Mouse (Mus musculus) lung, embryonic 14.5 days (tissue): ENCODE results near the gene Spock2. TPM values are rescaled to one million over a fixed set of nuclear protein-coding genes. Genes with fewer than 3 reads are reported as not detected.
"Not testable (repeated sequence)": the region's sequence is repeated elsewhere in the genome, so short reads cannot be mapped to it uniquely, and the experiment has no call there.

ENCODE experiments used
- ATAC-seq: fragments of 200-750 bp; cut with Nextera tagmentation; 2 replicates; pipeline ENCODE4 v1.8.0; 2017; ENCODE audit warnings: mild to moderate bottlenecking, moderate TSS enrichment, moderate library complexity; ENCODE audit not compliant: insufficient read depth
- DNase-seq: peaks from one replicate; pipeline ENCODE4 v3.0.0-alpha.2; 2015
- H3K27ac ChIP-seq: fragments of 300-500 bp; sonication (generic); 2 replicates; pipeline ENCODE4 v1.5.1; 2014; ENCODE audit warnings: low read depth, mild to moderate bottlenecking, moderate library complexity
- H3K27me3 ChIP-seq: fragments of 300-500 bp; sonication (generic); 2 replicates; pipeline ENCODE4 v1.6.1; 2014; ENCODE audit warnings: low read length, control low read depth; ENCODE audit not compliant: insufficient read depth
- H3K36me3 ChIP-seq: fragments of 300-500 bp; sonication (generic); 2 replicates; pipeline ENCODE4 v1.6.1; 2014; ENCODE audit warnings: control low read depth; ENCODE audit not compliant: insufficient read depth
- H3K4me1 ChIP-seq: fragments of 300-500 bp; sonication (generic); 2 replicates; pipeline ENCODE4 v1.6.1; 2014; ENCODE audit warnings: antibody characterized with exemption, control low read depth; ENCODE audit not compliant: insufficient read depth
- H3K4me2 ChIP-seq: fragments of 300-500 bp; sonication (generic); 2 replicates; pipeline ENCODE4 v1.6.1; 2014; ENCODE audit warnings: mild to moderate bottlenecking
- H3K4me3 ChIP-seq: fragments of 300-500 bp; sonication (generic); 2 replicates; pipeline ENCODE4 v1.5.1; 2014; ENCODE audit warnings: low read depth, low read length
- H3K9ac ChIP-seq: fragments of 300-500 bp; sonication (generic); 2 replicates; pipeline ENCODE4 v1.6.1; 2014
- H3K9me3 ChIP-seq: fragments of 300-500 bp; sonication (generic); 2 replicates; pipeline ENCODE4 v1.6.1; 2016; ENCODE audit warnings: low read depth, low read length, control low read depth
- CTCF ChIP-seq: IDR thresholded peaks from 2 replicates; pipeline ENCODE4 v1.5.1; 2016; ENCODE audit warnings: antibody characterized with exemption, low read depth
- WGBS: fragments of 180-500 bp; shearing (Covaris S2); extraction: QIAGEN DNeasy Blood & Tissue Kit; methylation state at CpG from one replicate; pipeline ENCODE4 v1.1.7; 2014; 5-methylcytosine and 5-hydroxymethylcytosine counted together
- microRNA-seq: library from miRNA; unstranded; fragments of <30 nt; microRNA quantifications from one replicate; pipeline ENCODE4, GENCODE M21; 2016; ENCODE audit warnings: borderline number of aligned reads
- polyA plus RNA-seq: library from polyadenylated mRNA; unstranded; fragments of >200 nt; fragmentation: Nextera tagmentation; extraction: Ambion mirVana; gene quantifications from 2 replicates; pipeline ENCODE4 v1.2.1, GENCODE M21; 2014

The Spock2 gene
- polyA plus RNA-seq, 1 experiment from 2014 or later = 1.3 TPM

DNA sequence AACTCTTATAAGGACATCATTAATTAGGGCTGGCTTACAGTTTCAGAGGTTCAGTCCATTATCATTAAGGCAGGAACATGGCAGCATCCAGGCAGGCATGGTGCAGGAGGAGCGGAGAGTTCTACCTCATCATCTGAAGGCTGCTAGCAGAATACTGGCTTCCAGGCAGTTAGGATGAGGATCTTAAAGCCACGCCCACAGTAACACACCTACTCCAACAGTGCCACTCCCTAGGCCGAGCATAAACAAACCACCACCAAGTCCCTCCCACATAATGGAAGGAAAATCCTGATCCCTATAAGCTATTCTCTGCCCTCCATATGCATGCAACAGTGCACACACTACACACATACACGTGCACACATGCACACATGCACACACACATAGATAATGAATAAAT, 66.3 kb downstream of the Spock2 start:
- Histone ChIP-seq H3K27ac (no peak overlapping the region), H3K4me1 (no peaks in the 10 kb centered on the region), H3K27me3 (no peaks in the 10 kb centered on the region), H3K4me2 (no peak overlapping the region), H3K9me3 (no peaks in the 10 kb centered on the region), H3K4me3 (no peak overlapping the region), H3K9ac (no peak overlapping the region), H3K36me3 (no peaks in the 10 kb centered on the region)
- 83% methylated on average over 4 of the region's 4 CpGs for WGBS
- no peak for TF ChIP-seq CTCF
- ATAC-seq (no peak), DNase-seq (no peak)

- 38% methylated on average over 10 of the region's 10 CpGs for WGBS
- DNase-seq = peak; percentile 82
- Histone ChIP-seq H3K27ac (no peak overlapping the region), H3K4me1 (no peaks in the 10 kb centered on the region), H3K4me3 (no peak overlapping the region), H3K9ac (no peak overlapping the region), H3K27me3 (no peaks in the 10 kb centered on the region), H3K36me3 (no peaks in the 10 kb centered on the region), H3K9me3 (no peaks in the 10 kb centered on the region), H3K4me2 (no peak overlapping the region)
- no peak for TF ChIP-seq CTCF
- ATAC-seq = peak; percentile 54; the same call in 1 of the 2 replicates
Observed at GRCm38 (mm10) chr10:60173035-60173434, 67.0 kb downstream of the Spock2 start.

DNA sequence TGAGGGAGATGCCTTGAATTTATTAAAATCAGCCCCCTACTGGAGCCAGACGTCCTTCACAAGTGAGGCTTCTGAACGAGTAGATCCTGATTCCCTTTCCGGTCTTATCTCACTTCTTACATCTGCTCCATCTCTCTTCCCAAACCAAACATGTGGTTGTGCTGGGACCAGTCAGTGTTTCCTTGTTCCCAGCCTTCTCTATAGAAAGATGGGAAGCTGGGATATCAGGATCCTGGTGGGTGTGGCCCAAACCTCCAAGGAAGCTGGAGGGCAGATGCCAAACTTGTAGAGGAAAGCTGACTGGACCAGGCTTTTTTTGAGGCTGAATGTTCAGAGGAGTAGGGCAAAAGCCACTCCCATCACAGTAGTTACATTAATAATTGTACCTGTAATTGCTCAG, 68.5 kb downstream of the Spock2 start:
- no peak for ATAC-seq
- WGBS = 44% methylated on average over 3 of the region's 3 CpGs
- Histone ChIP-seq H3K4me3 (no peak overlapping the region), H3K9me3 (no peaks in the 10 kb centered on the region), H3K36me3 (no peaks in the 10 kb centered on the region), H3K9ac (no peak overlapping the region), H3K27ac (no peak overlapping the region), H3K27me3 (no peaks in the 10 kb centered on the region), H3K4me2 (no peak overlapping the region), H3K4me1 (no peaks in the 10 kb centered on the region)
- no peak for TF ChIP-seq CTCF
- no peak for DNase-seq

DNA sequence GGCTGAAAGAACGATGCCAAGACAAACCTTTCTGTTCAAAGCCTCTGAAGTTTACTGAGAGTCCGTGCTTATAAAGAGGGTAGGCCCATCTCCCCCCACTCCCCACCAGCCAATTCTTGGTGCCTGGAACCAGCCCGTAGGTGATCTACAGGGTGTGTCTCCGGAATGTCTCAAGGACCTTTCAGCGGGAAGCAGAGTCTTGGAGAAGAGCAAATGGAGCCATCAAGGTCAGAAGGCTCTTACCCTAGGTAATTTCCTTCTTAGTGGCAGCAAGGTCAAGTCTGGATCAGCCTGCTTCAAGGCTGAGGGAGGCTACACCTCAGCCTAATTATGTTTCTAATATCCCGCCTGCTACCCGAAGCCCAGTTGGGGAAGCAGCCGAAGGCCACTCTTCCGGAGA, 69.3 kb downstream of the Spock2 start:
- not testable (repeated sequence) for H3K4me1 ChIP-seq, H3K9me3 ChIP-seq, H3K4me3 ChIP-seq, H3K36me3 ChIP-seq, H3K9ac ChIP-seq, DNase-seq, H3K27ac ChIP-seq, ATAC-seq, H3K27me3 ChIP-seq, H3K4me2 ChIP-seq
- WGBS = 87% methylated on average over 9 of the region's 9 CpGs

Small RNA genes lying within 50 kb of the gene (microRNA-seq; reads per million reads assigned to microRNA genes)
- gene Mir6906 = not detected

Other genes starting within 250 kb of the Spock2 start
- gene Dnajb12, start 226.7 kb upstream of the Spock2 start, polyA plus RNA-seq = 26.7 and 28.1 TPM in 2 replicates
- 3.0 and 3.5 TPM in 2 replicates for gene Ddit4, start 154.4 kb upstream of the Spock2 start, polyA plus RNA-seq
- gene Ascc1, start 103.4 kb upstream of the Spock2 start, polyA plus RNA-seq = 34.7 and 35.3 TPM in 2 replicates
- 108 and 109 TPM in 2 replicates for gene Anapc16, start 103.1 kb upstream of the Spock2 start, polyA plus RNA-seq
- 2.1 TPM in 2 replicates for gene Chst3, start 113.0 kb downstream of the Spock2 start, polyA plus RNA-seq
- 73.5 and 74.0 TPM in 2 replicates for gene Psap, start 171.4 kb downstream of the Spock2 start, polyA plus RNA-seq
- 4.3 and 6.7 TPM in 2 replicates for gene Vsir, start 240.6 kb downstream of the Spock2 start, polyA plus RNA-seq